Mouse (Mus musculus) lung, postnatal 0 days (tissue): ENCODE results near the gene Gm43191.

ENCODE experiments used
- CTCF ChIP-seq: IDR thresholded peaks from 2 replicates; pipeline ENCODE4 v1.5.1; 2016; ENCODE audit warnings: antibody characterized with exemption, mild to moderate bottlenecking
- EP300 ChIP-seq: IDR thresholded peaks from 2 replicates; pipeline ENCODE4 v1.6.1; 2016; ENCODE audit warnings: antibody characterized with exemption, mild to moderate bottlenecking, control low read depth

DNA sequence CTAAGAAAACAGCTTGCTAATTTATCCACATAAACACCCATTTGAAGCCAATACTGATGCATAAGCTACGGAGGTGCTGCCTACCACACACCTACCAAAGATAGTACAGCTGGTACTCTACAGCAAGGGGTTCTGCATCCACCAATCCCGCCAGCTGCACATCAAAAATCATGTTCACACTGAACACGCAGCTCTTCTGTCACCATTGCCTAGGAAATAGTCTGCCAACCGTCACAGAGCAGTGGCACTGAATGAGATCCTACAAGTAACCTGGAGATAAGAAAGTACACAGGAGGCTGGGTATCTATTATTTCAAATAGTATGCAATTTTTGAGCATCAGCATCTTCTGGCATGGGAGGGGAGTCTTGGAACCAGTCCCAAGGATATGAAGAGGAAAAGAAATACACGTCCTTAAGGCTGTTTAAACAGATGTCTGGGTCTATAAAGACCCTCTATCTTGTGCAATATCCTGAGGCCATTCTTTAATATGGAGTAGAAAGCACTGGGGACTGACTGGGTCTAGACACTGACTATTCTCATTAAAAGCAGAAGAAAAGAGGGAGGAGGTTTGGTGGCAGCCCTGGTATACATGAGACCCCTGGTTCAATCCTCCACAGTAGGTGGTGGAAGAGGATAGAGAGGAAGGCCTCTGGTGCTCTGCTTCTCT, 27.6 kb downstream of the Gm43191 start:
- TF ChIP-seq EP300 (no peak), CTCF (no peak)
